Mouse (Mus musculus): Measurements from ENCODE around the gene Cntnap2.

Cntnap2 gene

GRCm38 (mm10) chr6:46512841-46513240 is 1453.7 kb downstream of the Cntnap2 start:
- no peak for TF ChIP-seq GATA4 (IDR thresholded peaks at IDR 0.05; ENCODE audit: insufficient replicate concordance, low read length)

GRCm38 (mm10) chr6:46563470-46563869 is 1504.3 kb downstream of the Cntnap2 start:
- TF ChIP-seq GATA4 (IDR thresholded peaks at IDR 0.05; ENCODE audit: insufficient replicate concordance, low read length): no peak

- no peak for TF ChIP-seq GATA4 (IDR thresholded peaks at IDR 0.05; ENCODE audit: insufficient replicate concordance, low read length)
Measured at GRCm38 (mm10) chr6:46575055-46575454, 1515.9 kb downstream of the Cntnap2 start.

GRCm38 (mm10) chr6:46612365-46612764 is 1553.2 kb downstream of the Cntnap2 start:
- no peak for TF ChIP-seq GATA4 (IDR thresholded peaks at IDR 0.05; ENCODE audit: insufficient replicate concordance, low read length)

GRCm38 (mm10) chr6:46612872-46613271 is 1553.7 kb downstream of the Cntnap2 start:
- TF ChIP-seq GATA4 (IDR thresholded peaks at IDR 0.05; ENCODE audit: insufficient replicate concordance, low read length): no peak

GRCm38 (mm10) chr6:46669018-46669417 is 1609.9 kb downstream of the Cntnap2 start:
- no peak for TF ChIP-seq GATA4 (IDR thresholded peaks at IDR 0.05; ENCODE audit: insufficient replicate concordance, low read length)

GRCm38 (mm10) chr6:46675081-46675480 is 1615.9 kb downstream of the Cntnap2 start:
- TF ChIP-seq GATA4 (IDR thresholded peaks at IDR 0.05; ENCODE audit: insufficient replicate concordance, low read length): no peak

GRCm38 (mm10) chr6:46675621-46676020 is 1616.5 kb downstream of the Cntnap2 start:
- no peak for TF ChIP-seq GATA4 (IDR thresholded peaks at IDR 0.05; ENCODE audit: insufficient replicate concordance, low read length)

GRCm38 (mm10) chr6:46696187-46696586 is 1637.0 kb downstream of the Cntnap2 start:
- TF ChIP-seq GATA4 (IDR thresholded peaks at IDR 0.05; ENCODE audit: insufficient replicate concordance, low read length): no peak

- TF ChIP-seq GATA4 (IDR thresholded peaks at IDR 0.05; ENCODE audit: insufficient replicate concordance, low read length): no peak
Measured at GRCm38 (mm10) chr6:46699343-46699742, 1640.2 kb downstream of the Cntnap2 start.

GRCm38 (mm10) chr6:46704293-46705170 is 1645.4 kb downstream of the Cntnap2 start:
- no peak for TF ChIP-seq GATA4 (IDR thresholded peaks at IDR 0.05; ENCODE audit: insufficient replicate concordance, low read length)

GRCm38 (mm10) chr6:46705926-46706325 is 1646.8 kb downstream of the Cntnap2 start:
- TF ChIP-seq GATA4 (IDR thresholded peaks at IDR 0.05; ENCODE audit: insufficient replicate concordance, low read length): no peak

- TF ChIP-seq GATA4 (IDR thresholded peaks at IDR 0.05; ENCODE audit: insufficient replicate concordance, low read length): no peak
Measured at GRCm38 (mm10) chr6:46716576-46716975, 1657.4 kb downstream of the Cntnap2 start.

- TF ChIP-seq GATA4 (IDR thresholded peaks at IDR 0.05; ENCODE audit: insufficient replicate concordance, low read length): no peak
Measured at GRCm38 (mm10) chr6:46733794-46734193, 1674.6 kb downstream of the Cntnap2 start.

- TF ChIP-seq GATA4 (IDR thresholded peaks at IDR 0.05; ENCODE audit: insufficient replicate concordance, low read length): no peak
Measured at GRCm38 (mm10) chr6:46748448-46748847, 1689.3 kb downstream of the Cntnap2 start.

- no peak for TF ChIP-seq GATA4 (IDR thresholded peaks at IDR 0.05; ENCODE audit: insufficient replicate concordance, low read length)
Measured at GRCm38 (mm10) chr6:46763481-46763880, 1704.3 kb downstream of the Cntnap2 start.

GRCm38 (mm10) chr6:46774529-46774928 is 1715.4 kb downstream of the Cntnap2 start:
- TF ChIP-seq GATA4 (IDR thresholded peaks at IDR 0.05; ENCODE audit: insufficient replicate concordance, low read length): no peak
